Mouse (Mus musculus) C2C12 (cell line): Measurements from ENCODE around the gene Olfr464.

Experiments
- CEBPB ChIP-seq: IDR thresholded peaks from one replicate; pipeline ENCODE4 v1.6.1; 2011; ENCODE audit warnings: low read depth, mild to moderate bottlenecking, control low read depth, moderate library complexity
- CTCF ChIP-seq: IDR thresholded peaks from one replicate; pipeline ENCODE4 v1.5.1; 2011; ENCODE audit not compliant: control insufficient read depth, insufficient read depth, insufficient read length
- FOSL1 ChIP-seq: IDR thresholded peaks from one replicate; pipeline ENCODE4 v1.8.0; 2011; ENCODE audit warnings: mild to moderate bottlenecking, low read length; ENCODE audit not compliant: poor library complexity, insufficient read depth, severe bottlenecking
- MAX ChIP-seq: IDR thresholded peaks from one replicate; pipeline ENCODE4 v1.6.1; 2011; ENCODE audit warnings: mild to moderate bottlenecking, control low read depth
- MYOD1 ChIP-seq: IDR thresholded peaks from one replicate; pipeline ENCODE4 v1.6.1; 2011; ENCODE audit warnings: low read depth; ENCODE audit not compliant: control insufficient read depth, insufficient read length
- MYOG ChIP-seq: IDR thresholded peaks from one replicate; pipeline ENCODE4 v1.6.1; 2011; ENCODE audit not compliant: control insufficient read depth, insufficient read length; ENCODE audit errors: extremely low read depth
- USF1 ChIP-seq: IDR thresholded peaks from one replicate; pipeline ENCODE4 v1.6.1; 2011; ENCODE audit warnings: low read depth, mild to moderate bottlenecking, control low read depth, moderate library complexity

- TF ChIP-seq CEBPB (no peak), CTCF (no peak), USF1 (no peak), MAX (no peak), MYOD1 (no peak), MYOG (no peak), FOSL1 (no peak)
Observed at GRCm38 (mm10) chr11:87897287-87897686, 23.5 kb downstream of the Olfr464 start, which contains the start of gene Olfr463.
